Comparison of ENCODE assay signal across 9 mouse cellular contexts in genomic region chr9:28748902-28749301, GRCm38 (mm10).
DNase-seq lines count a peak whose midpoint lies in the region; ATAC-seq and TF ChIP-seq lines count a peak whose summit lies in the region.
"Had no signal": no experiment of that assay in that cellular context is flagged by ENCODE, and none has a peak within 500 bp of the region (broad histone marks: within the 10 kb centered on the region; RNA-seq: fewer than 3 reads in every experiment).

No protein-coding gene starts in this region.

- WGBS in forebrain, embryonic 16.5 days = 73% methylated on average over 2 of the region's 2 CpGs
- WGBS in forebrain, embryonic 10.5 days = 80% methylated on average over 2 of the region's 2 CpGs
- WGBS in lung, embryonic 14.5 days = 78% methylated on average over 2 of the region's 2 CpGs

- H3K9me3 ChIP-seq in forebrain, embryonic 16.5 days (ENCODE audit: control insufficient read depth, low read length) = no peaks in the 10 kb centered on the region
- H3K9me3 ChIP-seq in forebrain, embryonic 10.5 days = no peaks in the 10 kb centered on the region
- H3K9me3 ChIP-seq in lung, embryonic 14.5 days (ENCODE audit: low read depth, low read length) = no peaks in the 10 kb centered on the region
- H3K9me3 ChIP-seq: embryonic facial prominence, embryonic 15.5 days had no signal

- no peak overlapping the region for H3K9ac ChIP-seq in forebrain, embryonic 16.5 days (replicated peaks; ENCODE audit: low read depth, low read length)
- H3K9ac ChIP-seq in lung, embryonic 14.5 days = no peak overlapping the region
- H3K9ac ChIP-seq: embryonic facial prominence, embryonic 15.5 days had no signal

- H3K27me3 ChIP-seq in forebrain, embryonic 16.5 days (replicated peaks; ENCODE audit: control insufficient read depth, insufficient read depth, low read length) = no peaks in the 10 kb centered on the region
- no peaks in the 10 kb centered on the region for H3K27me3 ChIP-seq in forebrain, embryonic 10.5 days (ENCODE audit: poor library complexity, severe bottlenecking)
- H3K27me3 ChIP-seq in lung, embryonic 14.5 days (ENCODE audit: insufficient read depth, low read length) = no peaks in the 10 kb centered on the region
- H3K27me3 ChIP-seq: embryonic facial prominence, embryonic 15.5 days had no signal

- no peaks in the 10 kb centered on the region for H3K4me1 ChIP-seq in forebrain, embryonic 16.5 days (replicated peaks; ENCODE audit: control insufficient read depth, insufficient read depth, low read length)
- no peaks in the 10 kb centered on the region for H3K4me1 ChIP-seq in forebrain, embryonic 10.5 days
- H3K4me1 ChIP-seq in lung, embryonic 14.5 days (ENCODE audit: insufficient read depth) = no peaks in the 10 kb centered on the region
- H3K4me1 ChIP-seq: embryonic facial prominence, embryonic 15.5 days had no signal

- peak; percentile 47 for TF ChIP-seq CTCF in lung, embryonic 14.5 days (IDR thresholded peaks at IDR 0.05; ENCODE audit: low read depth)

- no peak overlapping the region for H3K4me3 ChIP-seq in forebrain, embryonic 16.5 days (replicated peaks; ENCODE audit: low read length)
- H3K4me3 ChIP-seq in forebrain, embryonic 10.5 days = no peak overlapping the region
- no peak overlapping the region for H3K4me3 ChIP-seq in lung, embryonic 14.5 days (ENCODE audit: low read depth, low read length)
- H3K4me3 ChIP-seq: embryonic facial prominence, embryonic 15.5 days had no signal

- intact Hi-C loops in left cerebral cortex, postnatal 4 days (cut with DNase I) = no loop called here

- no peaks in the 10 kb centered on the region for H3K36me3 ChIP-seq in forebrain, embryonic 16.5 days (ENCODE audit: control insufficient read depth, insufficient read depth)
- no peaks in the 10 kb centered on the region for H3K36me3 ChIP-seq in forebrain, embryonic 10.5 days (replicated peaks)
- no peaks in the 10 kb centered on the region for H3K36me3 ChIP-seq in lung, embryonic 14.5 days (ENCODE audit: insufficient read depth)
- H3K36me3 ChIP-seq: embryonic facial prominence, embryonic 15.5 days had no signal

- DNase-seq in forebrain, embryonic 10.5 days (ENCODE audit: extremely low spot score, low spot score) = no peak
- DNase-seq in lung, embryonic 14.5 days = peak; percentile 46
- no peak for DNase-seq in lung, postnatal 10 days
- peak; percentile 38 for DNase-seq in cerebellum, adult 11-12 months
- peak; percentile 9 for DNase-seq in left cerebral cortex, postnatal 4 days
- no peak for DNase-seq in spleen, postnatal 14 days (ENCODE audit: low spot score in 2 of 2)
- DNase-seq in gastrocnemius, postnatal 10 days = no peak

- 0 out of 2 replicates have a peak, but pooled peaks have one; percentile 52 for ATAC-seq in forebrain, embryonic 16.5 days
- no peak for ATAC-seq in lung, embryonic 14.5 days (ENCODE audit: insufficient read depth)

- H3K27ac ChIP-seq in forebrain, embryonic 16.5 days (ENCODE audit: low read length) = no peak overlapping the region
- no peak overlapping the region for H3K27ac ChIP-seq in forebrain, embryonic 10.5 days
- no peak overlapping the region for H3K27ac ChIP-seq in lung, embryonic 14.5 days (ENCODE audit: low read depth)
- H3K27ac ChIP-seq: embryonic facial prominence, embryonic 15.5 days had no signal

- H3K4me2 ChIP-seq in forebrain, embryonic 16.5 days (ENCODE audit: low read length) = no peak overlapping the region
- H3K4me2 ChIP-seq in lung, embryonic 14.5 days = no peak overlapping the region
- H3K4me2 ChIP-seq: embryonic facial prominence, embryonic 15.5 days had no signal

Comparison
In these comparisons a context has a peak if more than half of its experiments do, and no peak if none do; other contexts are left out.
1. DNase-seq: peak in lung, embryonic 14.5 days (single experiment), cerebellum, adult 11-12 months (single experiment) and left cerebral cortex, postnatal 4 days (single experiment); none in forebrain, embryonic 10.5 days (single experiment), lung, postnatal 10 days (single experiment), spleen, postnatal 14 days (0 of 2) and gastrocnemius, postnatal 10 days (single experiment).